Mouse (Mus musculus): ENCODE data around the gene Tmem19.
A peak's percentile ranks its signal among the peaks of the same experiment; 100 is the strongest.

DNA sequence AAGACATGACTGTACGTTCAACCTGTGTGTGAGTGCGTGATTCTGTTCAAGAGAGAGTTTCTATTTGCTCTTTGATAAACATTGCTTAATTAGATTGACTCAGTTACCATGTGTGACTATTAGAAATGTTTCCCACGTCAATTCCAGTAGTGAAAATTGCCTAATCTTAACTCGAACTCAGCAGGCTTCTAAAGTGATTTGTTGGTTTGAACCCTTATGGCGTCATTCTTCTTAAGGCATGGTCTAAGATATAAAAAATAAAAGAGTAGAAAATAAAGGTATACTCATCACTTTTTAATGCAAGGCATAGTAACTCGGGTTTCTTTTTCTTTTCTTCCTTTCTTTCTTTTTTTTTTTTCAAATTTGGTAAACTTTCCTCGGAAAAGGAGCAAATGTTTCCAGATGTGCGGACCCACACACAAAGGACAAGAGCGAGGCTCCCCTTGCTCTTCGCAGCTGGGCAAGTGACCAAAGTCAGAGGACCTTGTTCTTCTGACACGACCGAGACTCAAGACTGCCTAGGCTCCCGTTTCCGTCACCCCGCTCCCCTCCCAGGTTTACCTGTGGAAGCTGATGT is 21.4 kb upstream of the Tmem19 start:
- TF ChIP-seq CTCF (IDR thresholded peaks at IDR 0.05) (no peak), EP300 (IDR thresholded peaks at IDR 0.05) (peak; percentile 69)

All from lung, postnatal 0 days (tissue).